Mouse (Mus musculus): Measurements from ENCODE around the gene Brix1.

DNA sequence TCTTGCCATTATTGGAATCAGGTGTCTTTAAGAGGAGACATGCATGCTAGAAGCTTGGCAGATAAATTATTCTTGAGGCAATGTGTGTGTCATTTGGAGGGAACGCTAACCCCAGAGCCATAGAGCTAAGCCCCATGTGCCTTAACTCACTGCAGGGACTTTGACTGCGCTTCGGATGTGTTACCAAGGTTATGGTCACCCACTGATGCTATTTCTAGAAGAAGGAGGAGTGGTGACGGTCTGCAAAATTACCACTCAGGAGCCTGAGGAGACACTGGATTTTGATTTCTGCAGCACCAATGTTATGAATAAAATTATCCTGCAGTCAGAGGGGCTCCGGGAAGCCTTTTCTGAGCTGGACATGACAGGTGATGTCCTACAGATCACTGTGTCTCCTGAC, 4.4 kb upstream of the Brix1 start:
- TF ChIP-seq ZKSCAN1 (IDR thresholded peaks at IDR 0.05; ENCODE audit: low read depth, low read length) = no peak
- no peak for TF ChIP-seq ETS1 (IDR thresholded peaks at IDR 0.05; ENCODE audit: low read depth, low read length)
- no peak for TF ChIP-seq CTCF (IDR thresholded peaks at IDR 0.05 in 2 of 3, conservative IDR thresholded peaks at IDR 0.05 in 1 of 3; ENCODE audit: control insufficient read depth in 1 of 3, insufficient read depth in 1 of 3, low read depth in 2 of 3, low read length in 3 of 3, poor library complexity in 1 of 3, severe bottlenecking in 1 of 3)
- TF ChIP-seq ZNF384 (IDR thresholded peaks at IDR 0.05; ENCODE audit: low read depth, low read length) = no peak
- TF ChIP-seq HCFC1 (IDR thresholded peaks at IDR 0.05; ENCODE audit: low read depth, low read length) = no peak
- no peak for TF ChIP-seq POLR2A (IDR thresholded peaks at IDR 0.05; ENCODE audit: control insufficient read depth in 1 of 2, insufficient read depth in 1 of 2, low read depth in 1 of 2, low read length in 2 of 2, poor library complexity in 1 of 2)
- no peak for TF ChIP-seq GATA1 (IDR thresholded peaks at IDR 0.05; ENCODE audit: low read depth, low read length)
- no peak for TF ChIP-seq MAX (IDR thresholded peaks at IDR 0.05; ENCODE audit: low read length)
- no peak for TF ChIP-seq E2F4 (IDR thresholded peaks at IDR 0.05; ENCODE audit: borderline replicate concordance, low read depth, low read length)
- TF ChIP-seq EP300 (IDR thresholded peaks at IDR 0.05; ENCODE audit: low read depth in 1 of 2, low read length in 2 of 2) = no peak
- no peak for TF ChIP-seq TBP (IDR thresholded peaks at IDR 0.05; ENCODE audit: low read depth, low read length)
- TF ChIP-seq USF1 (IDR thresholded peaks at IDR 0.05; ENCODE audit: low read depth, low read length) = no peak
- no peak for TF ChIP-seq MAZ (IDR thresholded peaks at IDR 0.05; ENCODE audit: low read depth, low read length)
- no peak for TF ChIP-seq CHD1 (IDR thresholded peaks at IDR 0.05; ENCODE audit: low read depth, low read length)

Data from MEL (cell line).